Mouse (Mus musculus): ENCODE measurements around the gene Gm43720. TPM values are rescaled to one million over a fixed set of nuclear protein-coding genes. Genes with fewer than 3 reads are reported as not detected.

The Gm43720 gene
- polyA plus RNA-seq, 1 experiment from 2014 or later, result 0.14 TPM

GRCm38 (mm10) chr5:138267114-138267513, 12.6 kb downstream of the Gm43720 start:
- 80% methylated on average over 3 of the region's 3 CpGs for WGBS (ENCODE audit: insufficient replicate concordance)
- H3K9me3 ChIP-seq (replicated peaks; ENCODE audit: control insufficient read depth, low read length), result no peaks in the 10 kb centered on the region
- no peak overlapping the region for H3K27ac ChIP-seq (ENCODE audit: low read depth, low read length)
- no peak overlapping the region for H3K9ac ChIP-seq (ENCODE audit: low read depth, low read length)
- H3K4me3 ChIP-seq (ENCODE audit: low read depth, low read length), result no peak overlapping the region
- ATAC-seq (replicated peaks; ENCODE audit: insufficient number of reproducible peaks, low FRiP score, low TSS enrichment), result no peak
- peaks cover 16% of the 10 kb centered on the region for H3K4me1 ChIP-seq (ENCODE audit: control insufficient read depth, insufficient read depth, low read length)
- no peak overlapping the region for H3K4me2 ChIP-seq
- no peaks in the 10 kb centered on the region for H3K36me3 ChIP-seq (ENCODE audit: control insufficient read depth, insufficient read depth, low read length)
- H3K27me3 ChIP-seq (ENCODE audit: control insufficient read depth, insufficient read depth, low read length), result 0 out of 2 replicates have a peak, but pooled peaks cover 2% of the 10 kb centered on the region

- WGBS (ENCODE audit: insufficient replicate concordance), result 95% methylated on average over 4 of the region's 4 CpGs
- ATAC-seq (replicated peaks; ENCODE audit: insufficient number of reproducible peaks, low FRiP score, low TSS enrichment), result no peak
- peaks cover 7% of the 10 kb centered on the region for H3K36me3 ChIP-seq (ENCODE audit: control insufficient read depth, insufficient read depth, low read length)
Measured at GRCm38 (mm10) chr5:138265712-138266111, 14.0 kb downstream of the Gm43720 start.

GRCm38 (mm10) chr5:138264207-138264578, 15.6 kb downstream of the Gm43720 start:
- Histone ChIP-seq H3K9me3 (replicated peaks; ENCODE audit: control insufficient read depth, low read length) (no peaks in the 10 kb centered on the region), H3K36me3 (ENCODE audit: control insufficient read depth, insufficient read depth, low read length) (peaks cover 12% of the 10 kb centered on the region), H3K27ac (ENCODE audit: low read depth, low read length) (peak overlapping the region; percentile 52; the same call in 1 of the 2 replicates), H3K4me1 (ENCODE audit: control insufficient read depth, insufficient read depth, low read length) (peaks cover 34% of the 10 kb centered on the region), H3K9ac (ENCODE audit: low read depth, low read length) (peak overlapping the region; percentile 83), H3K27me3 (ENCODE audit: control insufficient read depth, insufficient read depth, low read length) (no peaks in the 10 kb centered on the region), H3K4me3 (ENCODE audit: low read depth, low read length) (peak overlapping the region; percentile 84), H3K4me2 (peak overlapping the region; percentile 90)
- no peak for ATAC-seq (replicated peaks; ENCODE audit: insufficient number of reproducible peaks, low FRiP score, low TSS enrichment)
- 14% methylated on average over 6 of the region's 6 CpGs for WGBS (ENCODE audit: insufficient replicate concordance)

More at GRCm38 (mm10) chr5:138265712-138266111, 14.0 kb downstream of the Gm43720 start:
- no peak overlapping the region for H3K27ac ChIP-seq (ENCODE audit: low read depth, low read length)
- no peak overlapping the region for H3K9ac ChIP-seq (ENCODE audit: low read depth, low read length)
- H3K9me3 ChIP-seq (replicated peaks; ENCODE audit: control insufficient read depth, low read length), result no peaks in the 10 kb centered on the region
- H3K4me3 ChIP-seq (ENCODE audit: low read depth, low read length), result no peak overlapping the region
- peaks cover 21% of the 10 kb centered on the region for H3K4me1 ChIP-seq (ENCODE audit: control insufficient read depth, insufficient read depth, low read length)
- no peaks in the 10 kb centered on the region for H3K27me3 ChIP-seq (ENCODE audit: control insufficient read depth, insufficient read depth, low read length)
- no peak overlapping the region; the same call in 1 of the 2 replicates for H3K4me2 ChIP-seq

GRCm38 (mm10) chr5:138263260-138264206, 16.2 kb downstream of the Gm43720 start, which contains the start of gene BC037034:
TSS of gene BC037034 (minus strand) at chr5:138264033.
- H3K4me3 ChIP-seq (ENCODE audit: low read depth, low read length), result peak within 1 kb of the TSS; percentile 84
- no peaks in the 10 kb centered on the region for H3K9me3 ChIP-seq (replicated peaks; ENCODE audit: control insufficient read depth, low read length)
- peak; percentile 77 for ATAC-seq (replicated peaks; ENCODE audit: insufficient number of reproducible peaks, low FRiP score, low TSS enrichment)
- WGBS (ENCODE audit: insufficient replicate concordance), result under 1% methylated on average over 56 of the region's 71 CpGs
- H3K27me3 ChIP-seq (ENCODE audit: control insufficient read depth, insufficient read depth, low read length), result no peaks in the 10 kb centered on the region
- peak within 1 kb of the TSS; percentile 83 for H3K9ac ChIP-seq (ENCODE audit: low read depth, low read length)
- H3K27ac ChIP-seq (ENCODE audit: low read depth, low read length), result peak within 1 kb of the TSS; percentile 52
- peaks cover 38% of the 10 kb centered on the region for H3K4me1 ChIP-seq (ENCODE audit: control insufficient read depth, insufficient read depth, low read length)
- H3K4me2 ChIP-seq, result peak within 1 kb of the TSS; percentile 90
- peaks cover 12% of the 10 kb centered on the region for H3K36me3 ChIP-seq (ENCODE audit: control insufficient read depth, insufficient read depth, low read length)

- H3K27ac ChIP-seq (ENCODE audit: low read depth, low read length), result no peak overlapping the region
- ATAC-seq (replicated peaks; ENCODE audit: insufficient number of reproducible peaks, low FRiP score, low TSS enrichment), result no peak
- WGBS (ENCODE audit: insufficient replicate concordance), result 57% methylated on average over 18 of the region's 18 CpGs
- no peaks in the 10 kb centered on the region for H3K27me3 ChIP-seq (ENCODE audit: control insufficient read depth, insufficient read depth, low read length)
- H3K4me1 ChIP-seq (ENCODE audit: control insufficient read depth, insufficient read depth, low read length), result peaks cover 44% of the 10 kb centered on the region
- no peaks in the 10 kb centered on the region for H3K9me3 ChIP-seq (replicated peaks; ENCODE audit: control insufficient read depth, low read length)
- H3K4me2 ChIP-seq, result peak overlapping the region; percentile 90
- H3K36me3 ChIP-seq (ENCODE audit: control insufficient read depth, insufficient read depth, low read length), result peaks cover 12% of the 10 kb centered on the region
- peak overlapping the region; percentile 83 for H3K9ac ChIP-seq (ENCODE audit: low read depth, low read length)
- H3K4me3 ChIP-seq (ENCODE audit: low read depth, low read length), result peak overlapping the region; percentile 84
Measured at GRCm38 (mm10) chr5:138262582-138263240, 17.0 kb downstream of the Gm43720 start.

GRCm38 (mm10) chr5:138262001-138262400, 17.8 kb downstream of the Gm43720 start:
- H3K36me3 ChIP-seq (ENCODE audit: control insufficient read depth, insufficient read depth, low read length), result peaks cover 12% of the 10 kb centered on the region

GRCm38 (mm10) chr5:138260834-138261233, 18.9 kb downstream of the Gm43720 start:
- Histone ChIP-seq H3K4me2 (no peak overlapping the region; the same call in 1 of the 2 replicates), H3K27me3 (ENCODE audit: control insufficient read depth, insufficient read depth, low read length) (no peaks in the 10 kb centered on the region), H3K9me3 (replicated peaks; ENCODE audit: control insufficient read depth, low read length) (no peaks in the 10 kb centered on the region), H3K4me3 (ENCODE audit: low read depth, low read length) (no peak overlapping the region), H3K36me3 (ENCODE audit: control insufficient read depth, insufficient read depth, low read length) (peaks cover 12% of the 10 kb centered on the region), H3K27ac (ENCODE audit: low read depth, low read length) (0 out of 2 replicates have a peak overlapping the region, but pooled peaks have one; percentile 36), H3K4me1 (ENCODE audit: control insufficient read depth, insufficient read depth, low read length) (peaks cover 49% of the 10 kb centered on the region), H3K9ac (ENCODE audit: low read depth, low read length) (no peak overlapping the region)
- 50% methylated on average over 11 of the region's 11 CpGs for WGBS (ENCODE audit: insufficient replicate concordance)
- no peak for ATAC-seq (replicated peaks; ENCODE audit: insufficient number of reproducible peaks, low FRiP score, low TSS enrichment)

More at GRCm38 (mm10) chr5:138262001-138262400, 17.8 kb downstream of the Gm43720 start:
- Histone ChIP-seq H3K4me1 (ENCODE audit: control insufficient read depth, insufficient read depth, low read length) (peaks cover 44% of the 10 kb centered on the region), H3K27ac (ENCODE audit: low read depth, low read length) (no peak overlapping the region), H3K4me3 (ENCODE audit: low read depth, low read length) (no peak overlapping the region), H3K9me3 (replicated peaks; ENCODE audit: control insufficient read depth, low read length) (no peaks in the 10 kb centered on the region), H3K27me3 (ENCODE audit: control insufficient read depth, insufficient read depth, low read length) (no peaks in the 10 kb centered on the region), H3K9ac (ENCODE audit: low read depth, low read length) (no peak overlapping the region), H3K4me2 (no peak overlapping the region)
- no peak for ATAC-seq (replicated peaks; ENCODE audit: insufficient number of reproducible peaks, low FRiP score, low TSS enrichment)
- WGBS (ENCODE audit: insufficient replicate concordance), result 69% methylated on average over 4 of the region's 4 CpGs

GRCm38 (mm10) chr5:138260051-138260450, 19.7 kb downstream of the Gm43720 start:
- WGBS (ENCODE audit: insufficient replicate concordance), result 42% methylated on average over 10 of the region's 10 CpGs
- no peaks in the 10 kb centered on the region for H3K27me3 ChIP-seq (ENCODE audit: control insufficient read depth, insufficient read depth, low read length)
- H3K27ac ChIP-seq (ENCODE audit: low read depth, low read length), result peak overlapping the region; percentile 36; the same call in 1 of the 2 replicates
- H3K4me3 ChIP-seq (ENCODE audit: low read depth, low read length), result no peak overlapping the region
- H3K4me2 ChIP-seq, result no peak overlapping the region
- peaks cover 49% of the 10 kb centered on the region for H3K4me1 ChIP-seq (ENCODE audit: control insufficient read depth, insufficient read depth, low read length)
- ATAC-seq (replicated peaks; ENCODE audit: insufficient number of reproducible peaks, low FRiP score, low TSS enrichment), result no peak
- no peak overlapping the region for H3K9ac ChIP-seq (ENCODE audit: low read depth, low read length)
- H3K36me3 ChIP-seq (ENCODE audit: control insufficient read depth, insufficient read depth, low read length), result peaks cover 12% of the 10 kb centered on the region
- no peaks in the 10 kb centered on the region for H3K9me3 ChIP-seq (replicated peaks; ENCODE audit: control insufficient read depth, low read length)

Data from heart, embryonic 11.5 days (tissue).